Mouse (Mus musculus): Measurements from ENCODE around the gene Phkg2.
"Not testable (repeated sequence)": the region's sequence is repeated elsewhere in the genome, so short reads cannot be mapped to it uniquely, and the experiment has no call there.

The Phkg2 gene

GRCm38 (mm10) chr7:127602903-127603302, 29.8 kb downstream of the Phkg2 start:
- no peak for DNase-seq (ENCODE audit: low spot score in 2 of 2)

DNA sequence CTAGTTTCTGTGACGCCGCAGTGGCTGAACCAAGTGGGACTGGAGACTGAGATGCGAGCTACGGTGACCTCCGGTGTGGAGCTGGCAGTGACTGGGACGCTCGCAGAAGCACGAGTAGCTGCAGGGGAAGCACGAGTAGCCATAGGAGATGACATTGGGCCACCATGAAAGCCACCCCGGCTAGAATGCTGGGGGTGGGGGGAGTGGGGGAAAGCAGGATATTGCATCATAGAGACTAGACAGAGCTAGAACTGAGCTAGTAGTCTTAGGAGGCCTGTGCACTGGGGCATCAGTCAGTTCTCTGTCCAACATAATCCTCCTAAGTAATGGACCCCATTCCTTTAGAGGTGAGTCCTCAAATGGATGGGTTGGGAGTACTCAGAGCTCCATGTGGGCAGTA, 31.1 kb downstream of the Phkg2 start:
- DNase-seq (ENCODE audit: low spot score in 2 of 2): no peak

- DNase-seq (ENCODE audit: low spot score in 2 of 2): no peak
Measured at GRCm38 (mm10) chr7:127607150-127607549, 34.0 kb downstream of the Phkg2 start.

DNA sequence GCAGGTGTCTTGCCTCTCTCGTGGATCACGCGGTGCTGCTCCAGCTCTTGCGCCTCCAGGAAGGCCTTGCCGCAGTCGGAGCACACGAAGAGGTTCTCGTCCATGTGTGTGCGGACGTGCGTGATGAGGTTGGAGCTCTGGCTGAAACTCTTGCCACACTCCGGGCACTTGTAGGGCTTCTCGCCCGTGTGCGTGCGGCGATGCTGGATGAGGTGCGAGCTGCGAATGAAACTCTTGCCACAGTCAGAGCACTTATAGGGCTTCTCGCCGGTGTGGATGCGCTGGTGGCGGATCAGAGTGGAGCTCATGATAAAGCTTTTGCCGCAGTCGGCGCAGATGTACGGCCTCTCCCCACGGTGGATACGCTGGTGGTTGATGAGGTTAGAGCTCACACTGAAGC, 37.9 kb downstream of the Phkg2 start:
- DNase-seq (ENCODE audit: low spot score in 2 of 2): no peak

- no peak for DNase-seq (ENCODE audit: low spot score in 2 of 2)
Measured at GRCm38 (mm10) chr7:127611561-127611960, 38.4 kb downstream of the Phkg2 start.

- DNase-seq (ENCODE audit: low spot score in 2 of 2): no peak
Measured at GRCm38 (mm10) chr7:127613501-127613900, 40.4 kb downstream of the Phkg2 start.

- DNase-seq (ENCODE audit: low spot score in 2 of 2): no peak
Measured at GRCm38 (mm10) chr7:127614091-127614490, 41.0 kb downstream of the Phkg2 start.

DNA sequence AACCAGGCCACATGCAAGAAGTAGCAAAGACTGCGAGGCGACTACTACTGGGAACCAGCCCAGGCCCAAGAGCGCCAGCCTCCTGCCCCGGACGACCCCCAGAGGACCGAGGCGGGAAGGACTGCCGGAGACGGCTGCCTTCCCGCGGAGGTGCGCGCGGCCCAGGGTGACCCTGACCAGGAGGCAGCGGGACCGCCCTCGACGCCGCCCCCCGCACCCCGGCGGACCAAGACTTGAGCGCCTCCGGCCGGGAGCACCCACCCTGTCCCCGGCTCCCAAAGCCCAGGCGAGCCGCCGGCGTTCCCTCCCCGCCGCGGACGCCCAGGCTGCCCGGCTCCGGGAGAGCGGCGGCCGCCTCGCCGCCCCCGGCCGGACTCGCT, 41.4 kb downstream of the Phkg2 start:
- DNase-seq (ENCODE audit: low spot score in 2 of 2): no peak

DNA sequence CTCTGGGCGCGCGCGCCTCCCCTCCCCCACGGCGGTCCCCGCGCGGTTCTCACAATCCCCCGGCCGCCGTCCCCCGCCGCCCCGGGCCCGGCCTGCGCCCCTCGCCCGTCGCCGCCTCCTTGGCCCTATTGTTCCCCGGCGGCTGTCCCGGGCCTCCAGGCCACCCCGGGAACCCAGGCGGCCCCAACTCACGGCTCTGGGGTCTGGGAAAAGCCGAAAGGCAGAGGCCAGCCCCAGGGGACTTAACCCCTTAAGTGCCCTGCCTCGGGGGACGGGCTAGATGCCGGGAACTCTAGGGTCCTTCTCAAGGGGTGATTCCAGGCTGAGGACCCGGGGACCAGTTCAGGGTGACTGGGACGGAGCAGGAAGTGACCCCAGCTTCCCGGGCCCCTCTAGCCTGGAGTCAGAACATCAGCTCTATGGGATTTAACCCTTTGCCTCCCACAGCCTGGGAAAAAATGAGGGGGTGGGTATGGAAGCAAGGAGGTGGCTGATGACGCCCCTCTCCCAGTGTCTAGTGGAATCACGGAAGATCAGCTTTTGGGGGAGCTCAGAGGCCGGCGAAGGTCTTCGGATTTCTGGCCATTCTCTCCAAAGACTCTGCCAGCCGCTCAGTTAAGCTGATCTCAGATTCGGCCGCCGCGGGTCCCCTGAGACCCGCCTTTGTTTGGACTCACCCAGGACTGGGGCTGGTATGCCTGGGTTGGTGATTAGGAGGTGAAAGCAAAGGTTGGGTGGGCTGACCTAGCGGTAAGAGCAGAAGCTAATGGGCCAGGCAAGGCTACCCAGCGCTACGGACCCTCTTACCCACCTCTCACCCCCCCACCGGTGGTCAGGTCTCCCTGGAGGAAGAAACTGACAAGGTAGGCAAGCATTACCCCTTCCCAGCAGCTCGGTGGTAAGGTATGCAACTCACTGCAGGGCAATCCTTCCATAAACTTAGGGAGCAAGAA, 42.0 kb downstream of the Phkg2 start, which contains the start of gene Zfp629:
Zfp629 (minus strand) TSS at position 907 of the 953 bp plus-strand sequence.
- DNase-seq (ENCODE audit: low spot score in 2 of 2): peak; percentile 60 to 63

DNA sequence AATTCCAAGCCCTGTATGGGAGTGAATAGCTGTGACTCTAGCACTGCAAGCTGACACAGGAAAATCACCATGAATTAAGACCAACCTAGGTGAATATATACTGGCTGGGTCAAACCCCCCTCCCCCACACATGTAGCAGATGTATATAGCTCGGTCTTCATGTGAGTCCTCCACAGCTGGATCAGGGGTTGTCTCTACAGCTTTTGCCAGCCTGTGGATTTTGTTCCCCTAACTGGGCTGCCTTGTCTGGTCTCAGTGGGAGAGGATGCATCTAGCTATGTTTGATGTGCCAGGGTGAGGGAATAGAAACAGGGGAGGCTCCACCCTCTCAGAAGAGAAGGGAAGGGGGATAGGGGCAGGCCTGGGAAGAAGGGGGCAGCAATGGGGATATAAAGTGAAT, 43.2 kb downstream of the Phkg2 start:
- DNase-seq (ENCODE audit: low spot score in 2 of 2): no peak

- no peak for DNase-seq (ENCODE audit: low spot score in 2 of 2)
Measured at GRCm38 (mm10) chr7:127616881-127617280, 43.7 kb downstream of the Phkg2 start.

DNA sequence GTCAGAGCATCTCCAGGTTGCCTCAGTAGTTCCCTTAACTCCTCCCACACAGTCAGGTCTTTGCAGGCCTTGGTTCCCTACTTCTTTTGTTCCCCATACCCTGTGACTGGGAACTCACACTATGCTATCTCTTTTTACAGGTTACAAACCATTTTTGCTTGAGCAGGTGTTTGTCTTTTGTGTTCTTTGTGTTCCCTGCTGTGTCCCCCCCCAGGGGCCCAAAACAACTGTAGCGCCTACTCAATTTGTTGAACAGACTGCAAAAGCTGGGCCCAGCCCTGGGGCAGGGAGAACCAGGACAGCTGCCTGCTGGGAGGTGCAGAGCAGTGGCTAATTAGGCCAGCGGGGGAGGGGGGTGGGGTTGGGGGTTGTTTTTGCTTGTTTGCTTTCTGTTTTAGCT, 44.8 kb downstream of the Phkg2 start:
- DNase-seq (ENCODE audit: low spot score in 2 of 2): no peak

GRCm38 (mm10) chr7:127618402-127618801, 45.3 kb downstream of the Phkg2 start:
- DNase-seq (ENCODE audit: low spot score in 2 of 2): not testable (repeated sequence)

DNA sequence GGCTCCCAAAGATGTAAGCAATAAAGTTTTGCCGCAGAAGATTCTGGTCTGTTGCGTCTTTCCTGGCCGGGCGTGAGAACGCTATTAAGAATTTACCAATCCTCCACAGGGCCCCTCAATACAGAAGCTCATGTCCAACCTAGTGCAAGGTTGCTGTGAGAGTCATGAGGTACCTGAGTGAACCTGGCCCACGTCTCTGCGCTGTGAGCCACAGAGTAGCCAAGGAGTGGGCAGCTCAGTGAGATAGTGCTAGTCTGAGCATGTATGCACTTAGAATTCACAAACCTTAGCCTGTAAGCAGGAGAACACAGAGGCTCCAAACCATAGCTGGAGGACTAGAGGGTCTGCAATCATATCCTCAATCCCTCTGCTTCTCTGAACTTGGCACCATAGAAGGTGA, 52.9 kb downstream of the Phkg2 start:
- no peak for DNase-seq (ENCODE audit: low spot score in 2 of 2)

DNA sequence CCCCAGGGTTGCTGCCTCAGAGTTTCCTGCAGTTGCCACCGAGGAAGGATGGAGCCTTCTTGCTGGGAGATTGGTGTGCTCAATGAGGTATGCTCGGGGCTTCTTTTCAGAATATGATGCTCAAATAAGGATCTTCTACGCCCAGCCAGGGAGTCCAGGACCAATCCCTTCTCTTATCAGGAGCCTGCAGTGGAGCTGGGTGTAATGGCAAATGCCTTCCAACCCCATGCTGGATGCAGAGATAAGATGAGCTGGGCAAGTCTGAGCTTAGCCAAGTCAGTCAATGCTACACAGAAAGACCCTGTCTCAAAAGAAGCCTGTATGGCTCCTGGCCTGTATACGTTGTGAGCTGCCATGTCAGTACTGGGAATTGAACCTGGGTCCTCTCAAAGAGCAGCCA, 53.3 kb downstream of the Phkg2 start:
- DNase-seq (ENCODE audit: low spot score in 2 of 2): no peak

DNA sequence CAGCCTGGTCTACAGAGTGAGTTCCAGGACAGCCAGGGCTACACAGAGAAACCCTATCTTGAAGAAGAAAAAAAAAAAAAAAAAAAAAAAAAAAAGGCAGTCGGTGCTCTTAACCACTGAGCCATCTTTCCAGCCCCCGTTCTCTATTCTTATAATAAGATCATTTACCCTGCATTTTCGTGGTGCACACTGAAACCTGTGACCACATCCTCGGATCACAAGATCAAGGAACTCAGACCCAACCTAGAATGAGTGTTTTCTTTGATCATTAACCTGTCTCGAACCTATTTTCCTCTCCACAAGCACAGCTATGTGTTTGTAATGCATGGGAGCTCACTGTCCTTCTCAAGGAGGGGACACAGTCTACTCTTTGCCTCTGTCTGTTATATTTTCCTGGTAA, 55.5 kb downstream of the Phkg2 start:
- DNase-seq (ENCODE audit: low spot score in 2 of 2): no peak

DNA sequence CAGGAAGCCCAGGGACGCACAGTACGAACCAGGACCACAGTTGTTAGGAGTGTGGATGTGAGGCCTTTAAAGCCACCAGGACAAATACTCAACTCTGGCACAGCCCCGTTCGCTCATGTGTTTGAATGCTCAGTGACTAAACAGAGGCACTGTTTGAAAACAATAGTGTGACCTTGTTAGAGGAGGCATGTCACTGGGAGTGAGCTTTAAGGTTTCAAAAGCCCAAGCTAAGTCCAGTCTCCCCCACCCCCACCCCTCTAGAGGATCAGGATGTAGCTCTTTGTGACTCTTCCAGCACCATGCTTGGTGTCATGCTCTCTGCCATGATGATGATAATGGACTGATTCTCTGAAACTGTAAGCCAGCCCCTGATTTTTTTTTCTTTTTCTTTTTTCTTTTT, 58.3 kb downstream of the Phkg2 start:
- no peak for DNase-seq (ENCODE audit: low spot score in 2 of 2)

Measured in right cerebral cortex, postnatal 36 days (tissue).